Comparison of ENCODE assay signal across 13 mouse cellular contexts in the genomic region with DNA sequence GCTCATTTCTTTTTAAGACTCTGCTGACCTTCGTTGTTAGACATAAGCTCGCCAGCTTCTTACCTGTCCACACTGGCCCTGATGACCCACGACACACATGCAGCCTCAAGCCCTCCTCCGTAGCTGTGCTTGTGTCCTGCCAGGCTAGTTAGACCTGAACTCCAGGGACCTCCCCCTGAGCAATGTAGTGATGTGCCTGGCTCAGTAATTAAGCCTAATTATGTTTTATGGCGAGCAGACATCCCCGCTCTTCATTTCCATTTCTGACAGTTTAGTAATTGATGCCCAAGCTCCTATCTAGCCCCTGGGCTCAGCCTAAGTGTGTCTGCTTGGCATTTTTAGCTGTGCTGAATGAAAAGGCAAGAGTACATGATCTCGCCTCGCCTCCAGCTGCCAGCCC. TPM values are rescaled to one million over a fixed set of nuclear protein-coding genes. Genes with fewer than 3 reads are reported as not detected.
DNase-seq lines count a peak whose midpoint lies in the region; ATAC-seq and TF ChIP-seq lines count a peak whose summit lies in the region.
"Had no signal": no experiment of that assay in that cellular context is flagged by ENCODE, and none has a peak within 500 bp of the region (broad histone marks: within the 10 kb centered on the region; RNA-seq: fewer than 3 reads in every experiment).

No protein-coding gene starts in this region.

- 45% methylated on average over 8 of the region's 8 CpGs for WGBS in kidney, adult 2 months
- WGBS in embryonic facial prominence, embryonic 13.5 days = 67% methylated on average over 8 of the region's 8 CpGs
- WGBS in limb, embryonic 15.5 days = 72% methylated on average over 8 of the region's 8 CpGs

- peaks cover 31% of the 10 kb centered on the region for H3K4me1 ChIP-seq in kidney, adult 2 months (ENCODE audit: control insufficient read depth, insufficient read depth, low read length)
- peaks cover 34% of the 10 kb centered on the region for H3K4me1 ChIP-seq in embryonic facial prominence, embryonic 13.5 days
- H3K4me1 ChIP-seq in limb, embryonic 15.5 days = peaks cover 19% of the 10 kb centered on the region

- 0 out of 2 replicates have a peak overlapping the region, but pooled peaks have one; percentile 3 for H3K4me2 ChIP-seq in embryonic facial prominence, embryonic 13.5 days
- H3K4me2 ChIP-seq in limb, embryonic 15.5 days = no peak overlapping the region
- H3K4me2 ChIP-seq: liver, embryonic 15.5 days had no signal

- H3K4me3 ChIP-seq in kidney, adult 2 months (ENCODE audit: insufficient read depth, low read depth, low read length) = no peak overlapping the region
- H3K4me3 ChIP-seq in embryonic facial prominence, embryonic 13.5 days = no peak overlapping the region
- H3K4me3 ChIP-seq in limb, embryonic 15.5 days = no peak overlapping the region
- no peak overlapping the region for H3K4me3 ChIP-seq in layer of hippocampus, adult 2 months
- H3K4me3 ChIP-seq: liver, embryonic 15.5 days had no signal

- 0 out of 2 replicates have a peak, but pooled peaks cover 3% of the 10 kb centered on the region for H3K9me3 ChIP-seq in embryonic facial prominence, embryonic 13.5 days
- no peaks in the 10 kb centered on the region for H3K9me3 ChIP-seq in limb, embryonic 15.5 days
- H3K9me3 ChIP-seq: liver, embryonic 15.5 days had no signal

- H3K27ac ChIP-seq in kidney, adult 2 months (ENCODE audit: insufficient read depth, low read depth, low read length) = peak overlapping the region; percentile 63
- no peak overlapping the region for H3K27ac ChIP-seq in embryonic facial prominence, embryonic 13.5 days
- H3K27ac ChIP-seq in limb, embryonic 15.5 days = 0 out of 2 replicates have a peak overlapping the region, but pooled peaks have one; percentile 7
- no peak overlapping the region for H3K27ac ChIP-seq in layer of hippocampus, adult 2 months
- H3K27ac ChIP-seq: liver, embryonic 15.5 days had no signal

- no peak for DNase-seq in kidney, adult 2 months
- DNase-seq in kidney, adult 18-20 months = no peak
- peak; percentile 64 for DNase-seq in MN1 (ENCODE audit: low spot score)
- no peak for DNase-seq in layer of hippocampus, adult 2 months (ENCODE audit: low spot score in 2 of 2)
- DNase-seq in right cerebral cortex, postnatal 4 days = no peak
- DNase-seq in cerebellum, postnatal 4 days (ENCODE audit: low spot score in 2 of 2) = no peak
- DNase-seq: adrenal gland, adult 2 months; cerebellum, adult 11 months; heart, postnatal 4 days; layer of hippocampus, postnatal 36 days had no signal

- H3K36me3 ChIP-seq in kidney, adult 2 months (ENCODE audit: control insufficient read depth, insufficient read depth, low read length) = peaks cover 14% of the 10 kb centered on the region
- peaks cover 55% of the 10 kb centered on the region for H3K36me3 ChIP-seq in embryonic facial prominence, embryonic 13.5 days
- peaks cover 46% of the 10 kb centered on the region for H3K36me3 ChIP-seq in limb, embryonic 15.5 days

- no peaks in the 10 kb centered on the region for H3K27me3 ChIP-seq in kidney, adult 2 months (replicated peaks; ENCODE audit: control insufficient read depth, insufficient read depth, low read length)
- H3K27me3 ChIP-seq in embryonic facial prominence, embryonic 13.5 days = no peaks in the 10 kb centered on the region
- no peaks in the 10 kb centered on the region for H3K27me3 ChIP-seq in limb, embryonic 15.5 days
- H3K27me3 ChIP-seq: liver, embryonic 15.5 days had no signal

- TF ChIP-seq CTCF in kidney, adult 2 months (conservative IDR thresholded peaks at IDR 0.05; ENCODE audit: insufficient read depth, insufficient read length, low read depth, low read length) = no peak
- no peak for TF ChIP-seq CTCF in layer of hippocampus, adult 2 months (conservative IDR thresholded peaks at IDR 0.05)

- ATAC-seq in embryonic facial prominence, embryonic 13.5 days (ENCODE audit: insufficient number of reproducible peaks, insufficient read depth, low FRiP score, low TSS enrichment, low read depth) = no peak
- ATAC-seq in limb, embryonic 15.5 days (ENCODE audit: insufficient number of reproducible peaks, low FRiP score, low TSS enrichment, low read depth) = no peak

- H3K9ac ChIP-seq in embryonic facial prominence, embryonic 13.5 days = no peak overlapping the region
- H3K9ac ChIP-seq in limb, embryonic 15.5 days = no peak overlapping the region
- H3K9ac ChIP-seq: liver, embryonic 15.5 days had no signal

- TF ChIP-seq POLR2A in kidney, adult 2 months (IDR thresholded peaks at IDR 0.05; ENCODE audit: low read depth, low read length) = no peak

RNA-seq across cellular contexts. Expression of gene Cnn3, which starts 22.3 kb away (rescaled TPM):
- polyA plus RNA-seq in kidney, adult 2 months (2012; rRNA removed) = 253 and 268 TPM in 2 replicates
- 793 and 938 TPM in 2 replicates for polyA plus RNA-seq in embryonic facial prominence, embryonic 13.5 days (2015; fragmentation: Nextera tagmentation; extraction: Ambion mirVana)
- 720 and 793 TPM in 2 replicates for polyA plus RNA-seq in limb, embryonic 15.5 days (2015; fragmentation: Nextera tagmentation; extraction: Ambion mirVana)
- 100 to 1,000 TPM in 1 of 2 experiments, 10 to 100 TPM in 1; 100.0 to 108 TPM for total RNA-seq in layer of hippocampus, adult 2 months (2021)

Comparison
In these comparisons a context has a peak if more than half of its experiments do, and no peak if none do; other contexts are left out.
1. H3K27ac ChIP-seq: peak in kidney, adult 2 months (single experiment) and limb, embryonic 15.5 days (single experiment); none in embryonic facial prominence, embryonic 13.5 days (single experiment) and layer of hippocampus, adult 2 months (single experiment).